Mouse (Mus musculus): ENCODE results near the gene Zfp422.

DNA sequence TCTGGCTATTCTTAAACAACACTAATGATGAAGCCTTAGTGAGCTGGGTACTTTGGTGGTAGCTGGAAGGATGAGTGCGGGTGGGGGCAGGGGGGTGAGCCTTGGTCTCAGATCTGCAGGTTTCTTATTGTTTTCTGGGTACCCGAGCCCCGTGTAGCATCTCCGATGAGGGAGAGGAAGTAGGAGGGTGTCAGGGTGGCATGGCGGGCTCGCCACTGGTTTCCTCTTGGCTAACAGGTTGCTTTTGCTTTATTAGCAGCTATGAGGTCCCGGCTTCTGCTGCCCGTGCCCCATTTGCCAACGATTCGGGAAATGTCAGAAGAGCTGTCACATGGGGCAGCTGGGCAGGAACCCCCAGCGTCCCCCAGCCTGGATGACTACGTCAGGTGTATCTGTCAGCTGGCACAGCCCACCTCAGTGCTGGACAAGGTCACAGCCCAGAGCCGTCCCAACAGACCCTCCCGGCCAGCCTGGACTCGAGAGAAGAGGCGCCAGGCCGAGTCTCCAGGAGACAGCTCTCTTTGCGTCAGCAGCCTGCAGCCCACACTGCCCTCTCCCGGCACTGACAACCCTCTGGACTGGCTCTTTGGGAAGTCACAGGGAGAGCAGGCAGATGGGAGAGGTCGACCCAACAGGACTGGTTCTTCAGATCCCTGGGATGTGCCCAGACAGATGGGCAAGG is 22.8 kb upstream of the Zfp422 start:
- TF ChIP-seq CTCF (conservative IDR thresholded peaks at IDR 0.05 in 1 of 2, IDR thresholded peaks at IDR 0.05 in 1 of 2; ENCODE audit: low read depth in 2 of 2, low read length in 2 of 2), result no peak
- TF ChIP-seq POLR2A (IDR thresholded peaks at IDR 0.05; ENCODE audit: low read depth, low read length), result no peak
- TF ChIP-seq EP300 (IDR thresholded peaks at IDR 0.05; ENCODE audit: low read length), result no peak
- TF ChIP-seq TBP (conservative IDR thresholded peaks at IDR 0.05; ENCODE audit: low read depth, low read length), result no peak
- no peak for TF ChIP-seq ELF1 (IDR thresholded peaks at IDR 0.05; ENCODE audit: low read depth, low read length)
- TF ChIP-seq MXI1 (IDR thresholded peaks at IDR 0.05; ENCODE audit: low read depth, low read length), result no peak
- no peak for TF ChIP-seq USF1 (IDR thresholded peaks at IDR 0.05; ENCODE audit: low read depth, low read length)
- no peak for TF ChIP-seq UBTF (IDR thresholded peaks at IDR 0.05; ENCODE audit: low read depth, low read length)
- TF ChIP-seq CHD2 (IDR thresholded peaks at IDR 0.05; ENCODE audit: low read length), result no peak
- TF ChIP-seq MAZ (IDR thresholded peaks at IDR 0.05; ENCODE audit: low read depth, low read length), result no peak
- TF ChIP-seq MAX (IDR thresholded peaks at IDR 0.05; ENCODE audit: low read length), result no peak
- no peak for TF ChIP-seq ETS1 (conservative IDR thresholded peaks at IDR 0.05; ENCODE audit: low read depth, low read length)
- TF ChIP-seq POLR2AphosphoS2 (IDR thresholded peaks at IDR 0.05; ENCODE audit: low read depth, low read length), result no peak

Measured in CH12.LX (cell line).